Mouse (Mus musculus): ENCODE data around the gene Por. TPM values are rescaled to one million over a fixed set of nuclear protein-coding genes. Genes with fewer than 3 reads are reported as not detected.
A peak's percentile ranks its signal among the peaks of the same experiment; 100 is the strongest.

Por gene
- polyA plus RNA-seq, 1 experiment from 2014 or later: 135 TPM

DNA sequence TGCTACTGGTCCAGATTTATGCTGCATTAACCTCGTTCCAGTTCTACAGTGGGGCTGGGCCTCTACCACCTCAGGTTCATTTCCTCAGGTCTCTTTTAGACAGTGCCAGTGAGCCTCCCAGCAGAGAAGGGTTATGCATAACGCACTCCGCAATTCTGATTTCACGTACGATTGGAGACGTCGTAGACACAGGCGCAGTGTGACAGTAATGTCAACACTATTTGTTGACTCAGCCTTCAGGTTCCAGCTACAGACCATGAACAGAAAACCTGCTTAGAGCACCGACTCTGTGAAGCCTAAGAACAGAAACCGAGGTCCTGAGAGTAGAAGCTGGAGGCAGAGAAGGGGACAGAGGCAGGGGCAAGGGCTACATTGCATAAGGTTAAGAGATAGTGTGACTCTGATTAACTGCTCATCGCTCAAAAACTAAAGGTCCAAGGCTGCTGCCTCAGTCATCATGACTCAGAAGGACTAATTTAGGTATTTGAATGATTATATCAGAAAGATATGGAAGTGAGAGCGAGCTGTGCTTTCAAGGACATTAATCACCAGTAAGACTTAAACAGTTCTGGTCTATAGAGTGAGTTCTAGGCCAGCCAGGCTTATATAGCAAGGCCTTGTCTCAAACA lies 13.2 kb downstream of the Por start:
- Histone ChIP-seq H3K4me1 (ENCODE audit: insufficient read depth, low read depth, low read length) (no peaks in the 10 kb centered on the region; the same call in 1 of the 2 replicates), H3K4me2 (replicated peaks; ENCODE audit: low read depth, low read length) (no peak overlapping the region), H3K9ac (replicated peaks; ENCODE audit: low read depth) (no peak overlapping the region), H3K27ac (ENCODE audit: low read length) (no peak overlapping the region), H3K4me3 (ENCODE audit: low read depth, low read length) (no peak overlapping the region), H3K27me3 (replicated peaks; ENCODE audit: insufficient read depth, low read length) (no peaks in the 10 kb centered on the region), H3K36me3 (ENCODE audit: insufficient read depth, low read length) (no peaks in the 10 kb centered on the region), H3K9me3 (ENCODE audit: low read length) (no peaks in the 10 kb centered on the region)
- ATAC-seq (peak; percentile 12; the same call in 1 of the 2 replicates), DNase-seq (ENCODE audit: low spot score) (no peak)
- WGBS: 58% methylated on average over 12 of the region's 12 CpGs
- no peak for TF ChIP-seq CTCF (IDR thresholded peaks at IDR 0.05)
- no peak for TF ChIP-seq EP300 (IDR thresholded peaks at IDR 0.05)

- no peak for TF ChIP-seq EP300 (IDR thresholded peaks at IDR 0.05)
- TF ChIP-seq CTCF (IDR thresholded peaks at IDR 0.05): no peak
- ATAC-seq (no peak), DNase-seq (ENCODE audit: low spot score) (peak; percentile 21)
- H3K9me3 ChIP-seq (ENCODE audit: low read length): no peaks in the 10 kb centered on the region
- H3K9ac ChIP-seq (replicated peaks; ENCODE audit: low read depth): no peak overlapping the region
- H3K4me2 ChIP-seq (replicated peaks; ENCODE audit: low read depth, low read length): peak overlapping the region; percentile 83
- WGBS: 80% methylated on average over 5 of the region's 5 CpGs
- H3K27me3 ChIP-seq (replicated peaks; ENCODE audit: insufficient read depth, low read length): no peaks in the 10 kb centered on the region
- H3K27ac ChIP-seq (ENCODE audit: low read length): no peak overlapping the region
- H3K4me3 ChIP-seq (ENCODE audit: low read depth, low read length): peak overlapping the region; percentile 89
- no peaks in the 10 kb centered on the region for H3K36me3 ChIP-seq (ENCODE audit: insufficient read depth, low read length)
- H3K4me1 ChIP-seq (ENCODE audit: insufficient read depth, low read depth, low read length): peaks cover 11% of the 10 kb centered on the region; the same call in 1 of the 2 replicates
Measured at GRCm38 (mm10) chr5:135690401-135690800, 20.6 kb downstream of the Por start.

- Histone ChIP-seq H3K27me3 (replicated peaks; ENCODE audit: insufficient read depth, low read length) (no peaks in the 10 kb centered on the region), H3K27ac (ENCODE audit: low read length) (peak overlapping the region; percentile 39; the same call in 1 of the 2 replicates), H3K4me3 (ENCODE audit: low read depth, low read length) (no peak overlapping the region), H3K9ac (replicated peaks; ENCODE audit: low read depth) (no peak overlapping the region), H3K4me1 (ENCODE audit: insufficient read depth, low read depth, low read length) (peaks cover 11% of the 10 kb centered on the region; the same call in 1 of the 2 replicates), H3K9me3 (ENCODE audit: low read length) (no peaks in the 10 kb centered on the region), H3K36me3 (ENCODE audit: insufficient read depth, low read length) (no peaks in the 10 kb centered on the region), H3K4me2 (replicated peaks; ENCODE audit: low read depth, low read length) (peak overlapping the region; percentile 83)
- no peak for ATAC-seq
- 33% methylated on average over 4 of the region's 4 CpGs for WGBS
- DNase-seq (ENCODE audit: low spot score): peak; percentile 50
- no peak for TF ChIP-seq EP300 (IDR thresholded peaks at IDR 0.05)
- no peak for TF ChIP-seq CTCF (IDR thresholded peaks at IDR 0.05)
Measured at GRCm38 (mm10) chr5:135691266-135691665, 21.4 kb downstream of the Por start.

DNA sequence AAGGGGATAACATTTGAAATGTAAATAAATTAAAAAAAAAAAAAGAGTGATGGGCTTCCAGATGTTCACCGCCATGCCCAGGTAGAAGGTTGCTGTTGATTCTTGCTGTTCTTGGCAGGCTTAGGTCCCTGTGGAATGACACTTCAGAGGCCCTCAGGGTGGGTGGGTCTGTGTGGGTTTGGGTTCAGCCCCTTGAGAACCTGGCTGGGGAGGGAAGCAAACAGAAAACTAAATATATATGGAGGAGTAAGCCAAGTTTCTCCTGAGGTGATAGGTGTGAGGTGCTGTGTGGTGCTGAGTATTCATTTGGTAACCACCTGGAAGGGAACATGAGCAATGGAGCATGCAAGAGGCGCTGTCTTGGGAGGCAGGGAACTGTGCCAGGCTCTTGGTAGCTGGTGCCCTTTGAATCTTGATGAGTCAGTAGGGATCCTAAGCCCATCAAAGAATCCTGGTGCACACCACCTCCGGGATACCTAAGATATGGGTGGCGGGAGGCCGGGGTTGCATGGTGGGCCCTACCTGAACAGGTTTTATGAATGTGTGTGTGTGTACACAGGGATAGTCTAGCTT lies 23.5 kb downstream of the Por start:
- Histone ChIP-seq H3K36me3 (ENCODE audit: insufficient read depth, low read length) (no peaks in the 10 kb centered on the region), H3K27ac (ENCODE audit: low read length) (peak overlapping the region; percentile 55; the same call in 1 of the 2 replicates), H3K9me3 (ENCODE audit: low read length) (no peaks in the 10 kb centered on the region), H3K4me1 (ENCODE audit: insufficient read depth, low read depth, low read length) (peaks cover 11% of the 10 kb centered on the region; the same call in 1 of the 2 replicates), H3K4me3 (ENCODE audit: low read depth, low read length) (no peak overlapping the region), H3K4me2 (replicated peaks; ENCODE audit: low read depth, low read length) (no peak overlapping the region), H3K27me3 (replicated peaks; ENCODE audit: insufficient read depth, low read length) (no peaks in the 10 kb centered on the region), H3K9ac (replicated peaks; ENCODE audit: low read depth) (no peak overlapping the region)
- DNase-seq (ENCODE audit: low spot score) (peak; percentile 85), ATAC-seq (peak; percentile 15)
- TF ChIP-seq EP300 (IDR thresholded peaks at IDR 0.05): peak; percentile 80
- TF ChIP-seq CTCF (IDR thresholded peaks at IDR 0.05): no peak
- 62% methylated on average over 5 of the region's 5 CpGs for WGBS

DNA sequence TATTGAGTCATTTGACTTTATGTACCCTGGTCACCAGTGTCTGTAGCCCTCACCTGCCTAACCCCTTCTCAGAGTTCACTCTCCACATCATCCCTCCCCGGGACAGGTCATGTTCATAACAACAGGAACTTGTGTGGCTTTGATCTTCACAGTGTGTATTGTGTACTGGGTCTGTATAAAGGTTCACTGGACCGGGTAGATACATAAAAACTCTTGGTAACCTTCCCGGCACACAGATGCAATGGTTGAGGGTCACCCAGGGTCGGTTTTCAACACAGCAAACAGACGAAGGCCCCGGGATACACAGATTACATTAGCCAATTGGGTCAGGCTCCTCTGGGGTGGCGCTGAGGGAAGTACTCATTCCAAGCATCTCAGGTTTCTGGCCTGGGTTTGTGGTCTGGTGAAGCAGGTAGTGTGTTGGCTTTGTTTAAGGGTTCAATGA lies 25.5 kb downstream of the Por start:
- ATAC-seq: peak; percentile 49
- H3K27ac ChIP-seq (ENCODE audit: low read length): no peak overlapping the region

GRCm38 (mm10) chr5:135697711-135698111 lies 27.9 kb downstream of the Por start:
- Histone ChIP-seq H3K27ac (ENCODE audit: low read length) (no peak overlapping the region), H3K4me3 (ENCODE audit: low read depth, low read length) (no peak overlapping the region), H3K36me3 (ENCODE audit: insufficient read depth, low read length) (no peaks in the 10 kb centered on the region), H3K27me3 (replicated peaks; ENCODE audit: insufficient read depth, low read length) (no peaks in the 10 kb centered on the region), H3K9me3 (ENCODE audit: low read length) (no peaks in the 10 kb centered on the region), H3K4me2 (replicated peaks; ENCODE audit: low read depth, low read length) (no peak overlapping the region), H3K4me1 (ENCODE audit: insufficient read depth, low read depth, low read length) (0 out of 2 replicates have a peak, but pooled peaks cover 6% of the 10 kb centered on the region), H3K9ac (replicated peaks; ENCODE audit: low read depth) (no peak overlapping the region)
- ATAC-seq (no peak), DNase-seq (ENCODE audit: low spot score) (peak; percentile 8)
- no peak for TF ChIP-seq CTCF (IDR thresholded peaks at IDR 0.05)
- peak; percentile 30; the same call in 1 of the 2 replicates for TF ChIP-seq EP300 (IDR thresholded peaks at IDR 0.05)
- 39% methylated on average over 5 of the region's 5 CpGs for WGBS

More for the DNA sequence above, 25.5 kb downstream of the Por start:
- Histone ChIP-seq H3K4me2 (replicated peaks; ENCODE audit: low read depth, low read length) (no peak overlapping the region), H3K4me1 (ENCODE audit: insufficient read depth, low read depth, low read length) (peaks cover 10% of the 10 kb centered on the region; the same call in 1 of the 2 replicates), H3K36me3 (ENCODE audit: insufficient read depth, low read length) (no peaks in the 10 kb centered on the region), H3K9me3 (ENCODE audit: low read length) (no peaks in the 10 kb centered on the region), H3K9ac (replicated peaks; ENCODE audit: low read depth) (no peak overlapping the region), H3K27me3 (replicated peaks; ENCODE audit: insufficient read depth, low read length) (no peaks in the 10 kb centered on the region), H3K4me3 (ENCODE audit: low read depth, low read length) (no peak overlapping the region)
- TF ChIP-seq EP300 (IDR thresholded peaks at IDR 0.05) (no peak; the same call in 1 of the 2 replicates), CTCF (IDR thresholded peaks at IDR 0.05) (no peak)
- peak; percentile 59 for DNase-seq (ENCODE audit: low spot score)
- 51% methylated on average over 7 of the region's 7 CpGs for WGBS
